Mouse (Mus musculus): ENCODE results near the gene Nmnat1.

GRCm38 (mm10) chr4:149463435-149463950, 21.5 kb downstream of the Nmnat1 start:
- TF ChIP-seq POLR2A (IDR thresholded peaks at IDR 0.05; ENCODE audit: borderline replicate concordance, insufficient read depth, low read length) (no peak), CTCF (IDR thresholded peaks at IDR 0.05; ENCODE audit: borderline replicate concordance, insufficient read depth, low read depth, low read length) (no peak)
